Mouse (Mus musculus) forebrain, embryonic 12.5 days (tissue): Measurements from ENCODE around the gene Zglp1. TPM values are rescaled to one million over a fixed set of nuclear protein-coding genes. Genes with fewer than 3 reads are reported as not detected.

Experiments
- ATAC-seq: fragments of 200-750 bp; cut with Nextera tagmentation; 2 replicates; pipeline ENCODE4 v1.8.0; 2017; ENCODE audit warnings: moderate TSS enrichment; ENCODE audit not compliant: low FRiP score
- H3K27ac ChIP-seq: fragments of 300-500 bp; sonication (generic); 2 replicates; pipeline ENCODE4 v1.5.1; 2016; ENCODE audit warnings: mild to moderate bottlenecking
- H3K27me3 ChIP-seq: fragments of 300-500 bp; sonication (generic); 2 replicates; pipeline ENCODE4 v1.6.1; 2016; ENCODE audit warnings: mild to moderate bottlenecking
- H3K36me3 ChIP-seq: fragments of 300-500 bp; sonication (generic); replicated peaks from 2 replicates; pipeline ENCODE4 v1.6.1; 2016; ENCODE audit warnings: mild to moderate bottlenecking
- H3K4me1 ChIP-seq: fragments of 300-500 bp; sonication (generic); 2 replicates; pipeline ENCODE4 v1.6.1; 2016
- H3K4me2 ChIP-seq: fragments of 300-500 bp; sonication (generic); 2 replicates; pipeline ENCODE4 v1.6.1; 2016; ENCODE audit warnings: mild to moderate bottlenecking, moderate library complexity
- H3K4me3 ChIP-seq: fragments of 300-500 bp; sonication (generic); replicated peaks from 2 replicates; pipeline ENCODE4 v1.5.1; 2016; ENCODE audit warnings: mild to moderate bottlenecking
- H3K9ac ChIP-seq: fragments of 300-500 bp; sonication (generic); 2 replicates; pipeline ENCODE4 v1.6.1; 2016; ENCODE audit warnings: mild to moderate bottlenecking
- H3K9me3 ChIP-seq: fragments of 300-500 bp; sonication (generic); 2 replicates; pipeline ENCODE4 v1.6.1; 2016
- WGBS: fragments of 180-500 bp; shearing (Covaris S2); methylation state at CpG from one replicate; pipeline ENCODE4 v1.1.7; 2016; 5-methylcytosine and 5-hydroxymethylcytosine counted together
- microRNA counts: library from miRNA; unstranded; fragments of <30 nt; microRNA quantifications from one replicate; lab custom pipeline; 2017
- microRNA-seq: library from miRNA; unstranded; fragments of <30 nt; microRNA quantifications from one replicate; pipeline ENCODE4, GENCODE M21; 2017
- polyA plus RNA-seq: library from polyadenylated mRNA; unstranded; fragments of >200 nt; fragmentation: Nextera tagmentation; extraction: Ambion mirVana; gene quantifications from 2 replicates; pipeline ENCODE4 v1.2.1, GENCODE M21; 2016

Gene Zglp1
- polyA plus RNA-seq, 1 experiment from 2014 or later = 0.79 TPM

GRCm38 (mm10) chr9:21021363-21021762 is 45.5 kb downstream of the Zglp1 start:
- Histone ChIP-seq H3K27ac (no peak overlapping the region), H3K36me3 (no peaks in the 10 kb centered on the region), H3K4me3 (no peak overlapping the region), H3K4me2 (no peak overlapping the region), H3K4me1 (no peaks in the 10 kb centered on the region), H3K9ac (no peak overlapping the region), H3K27me3 (peaks cover 50% of the 10 kb centered on the region), H3K9me3 (no peaks in the 10 kb centered on the region)
- 77% methylated on average over 3 of the region's 3 CpGs for WGBS
- ATAC-seq = no peak

DNA sequence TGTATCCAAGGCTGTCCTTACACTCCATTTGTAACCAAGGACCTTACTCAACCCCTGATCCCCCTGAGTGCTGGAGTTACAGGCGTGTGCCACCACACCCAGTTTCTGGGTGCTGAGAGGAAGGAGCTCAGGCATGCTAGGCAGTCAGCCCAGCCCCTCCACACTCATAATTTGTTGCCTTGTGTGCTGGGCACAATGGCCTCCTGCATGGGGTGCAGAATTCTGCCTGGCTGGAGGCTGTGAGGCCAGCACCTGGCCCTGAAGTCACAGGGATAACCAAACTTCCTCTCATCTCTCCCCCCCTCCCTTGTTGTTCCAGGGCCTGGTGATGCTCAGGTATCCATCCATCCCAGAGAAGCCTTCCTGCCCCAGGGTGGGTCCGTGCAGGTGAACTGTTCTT is 48.3 kb downstream of the Zglp1 start:
- Histone ChIP-seq H3K36me3 (no peaks in the 10 kb centered on the region), H3K9me3 (no peaks in the 10 kb centered on the region), H3K9ac (no peak overlapping the region), H3K4me3 (no peak overlapping the region), H3K27me3 (peaks cover 65% of the 10 kb centered on the region), H3K27ac (no peak overlapping the region), H3K4me2 (no peak overlapping the region), H3K4me1 (peaks cover 12% of the 10 kb centered on the region)
- no peak for ATAC-seq
- 70% methylated on average over 2 of the region's 2 CpGs for WGBS

- Histone ChIP-seq H3K4me3 (no peak overlapping the region), H3K9ac (no peak overlapping the region), H3K27me3 (peaks cover 72% of the 10 kb centered on the region), H3K4me2 (no peak overlapping the region), H3K36me3 (no peaks in the 10 kb centered on the region), H3K9me3 (no peaks in the 10 kb centered on the region), H3K27ac (no peak overlapping the region), H3K4me1 (peaks cover 12% of the 10 kb centered on the region)
- ATAC-seq = no peak
- 33% methylated on average over 4 of the region's 4 CpGs for WGBS
Observed at GRCm38 (mm10) chr9:21017177-21017575, 49.7 kb downstream of the Zglp1 start.

DNA sequence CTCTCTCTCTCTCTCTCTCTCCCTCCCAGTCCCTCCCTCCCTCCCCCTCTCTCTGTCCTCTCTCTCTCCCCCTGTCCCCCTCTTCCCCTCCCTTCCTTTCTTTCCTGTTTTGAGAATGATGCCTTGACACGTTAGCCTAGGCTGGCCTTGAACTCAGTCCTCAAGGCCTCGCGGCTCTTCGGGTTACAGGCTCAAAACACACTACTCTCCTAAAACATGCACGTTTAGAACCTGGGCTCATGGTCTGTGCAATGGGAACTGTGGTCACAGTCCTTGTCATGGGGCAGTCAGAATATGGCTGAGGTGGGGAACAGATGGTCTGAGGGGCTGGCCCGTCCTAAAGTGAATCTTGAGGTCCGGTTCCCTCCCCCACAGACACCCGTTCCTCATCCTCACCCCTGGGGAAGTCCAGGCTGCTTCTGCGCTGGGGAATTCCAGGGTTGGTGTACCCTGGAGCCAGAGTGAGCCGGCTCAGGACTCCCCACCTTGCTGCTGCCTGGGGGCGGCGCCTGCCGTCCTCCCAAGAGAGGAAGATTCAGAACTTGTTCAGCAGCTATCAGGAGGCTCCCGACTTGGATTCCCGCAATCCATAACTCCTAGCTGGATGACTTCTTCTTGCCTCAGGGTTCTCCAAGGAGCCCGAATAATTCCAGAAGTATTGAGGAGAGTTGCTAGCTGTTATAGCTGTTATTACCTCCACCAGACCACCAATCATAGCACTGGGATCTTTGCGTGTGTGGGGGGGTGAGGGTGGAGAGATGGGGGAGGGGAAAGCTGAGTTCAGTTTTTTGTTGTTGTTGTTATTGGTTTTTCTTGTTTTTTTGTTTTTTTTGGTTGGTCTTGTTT is 50.3 kb downstream of the Zglp1 start:
- H3K27ac ChIP-seq = no peak overlapping the region
- no peaks in the 10 kb centered on the region for H3K36me3 ChIP-seq
- H3K4me3 ChIP-seq = peak overlapping the region; percentile 25; the same call in 1 of the 2 replicates
- no peak for ATAC-seq
- peaks cover 77% of the 10 kb centered on the region for H3K27me3 ChIP-seq
- 0 out of 2 replicates have a peak overlapping the region, but pooled peaks have one; percentile 21 for H3K9ac ChIP-seq
- peaks cover 12% of the 10 kb centered on the region for H3K4me1 ChIP-seq
- no peak overlapping the region for H3K4me2 ChIP-seq
- WGBS = 8% methylated on average over 17 of the region's 17 CpGs
- H3K9me3 ChIP-seq = no peaks in the 10 kb centered on the region

DNA sequence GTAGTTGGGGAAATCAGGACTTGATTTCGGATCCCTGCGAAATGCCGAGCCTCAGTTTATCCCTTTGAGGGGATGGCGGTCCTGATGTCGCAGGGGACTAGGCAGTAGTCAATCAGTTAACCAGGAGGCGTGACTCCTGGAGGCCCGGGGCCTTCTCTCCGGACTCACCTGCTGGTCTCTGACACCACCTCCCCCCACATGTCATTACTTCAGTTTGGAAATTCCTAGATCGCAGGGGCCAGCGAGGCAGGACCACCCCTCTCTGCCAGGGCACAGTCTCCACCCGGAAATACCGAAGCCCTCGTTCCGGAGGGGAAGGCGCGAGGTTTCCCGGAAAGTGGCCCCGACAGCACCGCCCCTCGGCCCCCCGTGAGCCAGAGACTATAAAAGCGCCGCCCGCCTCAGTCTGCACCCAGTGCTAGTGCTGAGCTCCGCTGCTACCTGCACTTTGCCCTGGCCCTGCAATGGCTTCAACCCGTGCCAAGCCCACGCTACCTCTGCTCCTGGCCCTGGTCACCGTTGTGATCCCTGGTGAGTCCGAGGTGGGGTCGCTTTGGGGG is 51.2 kb downstream of the Zglp1 start, which contains the start of gene Icam1:
Gene Icam1 (plus strand): TSS at position 415 of the 560 bp plus-strand sequence.
- 1% methylated on average over 30 of the region's 30 CpGs for WGBS
- H3K9me3 ChIP-seq = no peaks in the 10 kb centered on the region
- no peaks in the 10 kb centered on the region for H3K36me3 ChIP-seq
- peak within 1 kb of the TSS; percentile 41 for H3K4me2 ChIP-seq
- ATAC-seq = no peak
- peaks cover 79% of the 10 kb centered on the region for H3K27me3 ChIP-seq
- peaks cover 12% of the 10 kb centered on the region for H3K4me1 ChIP-seq
- H3K9ac ChIP-seq = peak within 1 kb of the TSS; percentile 21
- no peak within 1 kb of the TSS for H3K27ac ChIP-seq
- peak within 1 kb of the TSS; percentile 25 for H3K4me3 ChIP-seq

GRCm38 (mm10) chr9:21014691-21015570 is 52.0 kb downstream of the Zglp1 start:
- Histone ChIP-seq H3K4me1 (peaks cover 12% of the 10 kb centered on the region), H3K4me3 (peak overlapping the region; percentile 25), H3K9me3 (no peaks in the 10 kb centered on the region), H3K9ac (no peak overlapping the region; the same call in 1 of the 2 replicates), H3K36me3 (no peaks in the 10 kb centered on the region), H3K4me2 (peak overlapping the region; percentile 41), H3K27me3 (peaks cover 77% of the 10 kb centered on the region), H3K27ac (no peak overlapping the region)
- ATAC-seq = no peak
- WGBS = 5% methylated on average over 29 of the region's 29 CpGs

MicroRNAs within 50 kb of the gene (microRNA counts, 519-probe panel; counts per million panel counts)
- 4,565 counts per million, percentile 59 among the panel's probes with 10 or more counts for microRNA mmu-miR-1900 (lab: Ali Mortazavi, UCI)

Small RNAs within 50 kb of the gene (microRNA-seq; reads per million reads assigned to microRNA genes)
- gene Mir1900 (not detected), gene Mir7082 (0.97 reads per million)

Other genes with a start within 250 kb of the Zglp1 start
- gene Rdh8, start 248.6 kb downstream of the Zglp1 start, polyA plus RNA-seq = not detected in 2 replicates
- 1.4 and 1.5 TPM in 2 replicates for gene A230050P20Rik, start 198.5 kb downstream of the Zglp1 start, polyA plus RNA-seq
- gene Angptl6, start 187.4 kb downstream of the Zglp1 start, polyA plus RNA-seq = 6.0 and 6.2 TPM in 2 replicates
- gene Ppan, start 178.9 kb downstream of the Zglp1 start, polyA plus RNA-seq = 63.2 and 66.9 TPM in 2 replicates
- 313 and 319 TPM in 2 replicates for gene Eif3g, start 168.5 kb downstream of the Zglp1 start, polyA plus RNA-seq
- gene Dnmt1, start 107.2 kb downstream of the Zglp1 start, polyA plus RNA-seq = 134 and 153 TPM in 2 replicates
- 13.1 and 16.5 TPM in 2 replicates for gene S1pr2, start 90.3 kb downstream of the Zglp1 start, polyA plus RNA-seq
- gene Mrpl4, start 64.4 kb downstream of the Zglp1 start, polyA plus RNA-seq = 110 and 111 TPM in 2 replicates
- gene Icam1, start 51.1 kb downstream of the Zglp1 start, polyA plus RNA-seq = 3.7 and 3.8 TPM in 2 replicates
- gene Icam4, start 37.7 kb downstream of the Zglp1 start, polyA plus RNA-seq = 1.5 and 1.9 TPM in 2 replicates
- gene Icam5, start 35.0 kb downstream of the Zglp1 start, polyA plus RNA-seq = 0.13 TPM in 2 replicates
- 0.51 and 2.2 TPM in 2 replicates for gene Gm49373, start 6.0 kb upstream of the Zglp1 start, polyA plus RNA-seq
- 37.6 and 42.6 TPM in 2 replicates for gene Fdx1l, start 6.5 kb upstream of the Zglp1 start, polyA plus RNA-seq
- gene Gm38431, start 24.9 kb upstream of the Zglp1 start, polyA plus RNA-seq = 2.0 and 2.8 TPM in 2 replicates
- 74.2 and 82.7 TPM in 2 replicates for gene Raver1, start 24.9 kb upstream of the Zglp1 start, polyA plus RNA-seq
- gene Tyk2, start 64.2 kb upstream of the Zglp1 start, polyA plus RNA-seq = 12.8 TPM in 2 replicates
- gene Cdc37, start 82.9 kb upstream of the Zglp1 start, polyA plus RNA-seq = 260 and 272 TPM in 2 replicates
- gene Pde4a, start 98.6 kb upstream of the Zglp1 start, polyA plus RNA-seq = 12.8 and 14.5 TPM in 2 replicates
- 47.5 and 49.6 TPM in 2 replicates for gene Keap1, start 172.3 kb upstream of the Zglp1 start, polyA plus RNA-seq
- 0.33 and 0.38 TPM in 2 replicates for gene S1pr5, start 181.3 kb upstream of the Zglp1 start, polyA plus RNA-seq
- 47.4 and 50.7 TPM in 2 replicates for gene Atg4d, start 198.2 kb upstream of the Zglp1 start, polyA plus RNA-seq
- 19.5 and 20.8 TPM in 2 replicates for gene Kri1, start 220.9 kb upstream of the Zglp1 start, polyA plus RNA-seq
- 70.6 and 74.5 TPM in 2 replicates for gene Cdkn2d, start 224.3 kb upstream of the Zglp1 start, polyA plus RNA-seq
- gene Ap1m2, start 245.2 kb upstream of the Zglp1 start, polyA plus RNA-seq = 3.3 TPM in 2 replicates